12 mouse cellular contexts compared by ENCODE assay signal in genomic region chr2:70663764-70664163, GRCm38 (mm10). TPM values are rescaled to one million over a fixed set of nuclear protein-coding genes. Genes with fewer than 3 reads are reported as not detected.
DNase-seq lines count a peak whose midpoint lies in the region; ATAC-seq and TF ChIP-seq lines count a peak whose summit lies in the region.
"Had no signal": no experiment of that assay in that cellular context is flagged by ENCODE, and none has a peak within 500 bp of the region (broad histone marks: within the 10 kb centered on the region; RNA-seq: fewer than 3 reads in every experiment).

No protein-coding gene starts in this region.

- no peak overlapping the region for H3K9ac ChIP-seq in limb, embryonic 13.5 days
- no peak overlapping the region for H3K9ac ChIP-seq in liver, embryonic 14.5 days (replicated peaks)

- ATAC-seq in CD4-positive, CD25-positive, alpha-beta regulatory T cell, adult 4 months: no peak
- ATAC-seq in limb, embryonic 13.5 days (ENCODE audit: low FRiP score, low read depth): no peak
- ATAC-seq in liver, embryonic 14.5 days (ENCODE audit: insufficient read depth): no peak

- peak; percentile 48 for DNase-seq in CD4-positive, CD25-positive, alpha-beta regulatory T cell, adult 2 months (ENCODE audit: low read depth, low spot score)
- DNase-seq in limb, embryonic 10.5 days (ENCODE audit: low spot score): no peak
- DNase-seq in ES-CJ7 (ENCODE audit: low read depth, low spot score): peak; percentile 44
- DNase-seq in liver, embryonic 14.5 days (ENCODE audit: low read depth in 3 of 3, low spot score in 3 of 3): peak in 1 of 3 experiments; percentile 9
- DNase-seq in left cerebral cortex, postnatal 10 days (ENCODE audit: extremely low spot score in 1 of 2, low spot score in 2 of 2): no peak
- DNase-seq in kidney, postnatal 25 days: no peak
- DNase-seq: adrenal gland, postnatal 10 days; cerebellum, postnatal 25 days; heart, postnatal 14 days; lung, postnatal 4 days had no signal

- 74% methylated on average over 5 of the region's 5 CpGs for WGBS in limb, embryonic 13.5 days
- WGBS in limb, embryonic 10.5 days: 91% methylated on average over 5 of the region's 5 CpGs
- 66% methylated on average over 5 of the region's 5 CpGs for WGBS in liver, embryonic 14.5 days (ENCODE audit: insufficient replicate concordance)

- H3K9me3 ChIP-seq in limb, embryonic 13.5 days: no peaks in the 10 kb centered on the region
- H3K9me3 ChIP-seq in limb, embryonic 10.5 days (replicated peaks): no peaks in the 10 kb centered on the region
- no peaks in the 10 kb centered on the region for H3K9me3 ChIP-seq in liver, embryonic 14.5 days (ENCODE audit: control insufficient read depth, low read length)

- intact Hi-C loops in left cerebral cortex, postnatal 10 days (cut with DNase I): loop anchor here (5.0 kb wide), 1 partner anchor 96 kb away; no protein-coding TSS in a partner anchor

- H3K4me3 ChIP-seq in limb, embryonic 13.5 days: 0 out of 2 replicates have a peak overlapping the region, but pooled peaks have one; percentile 90
- no peak overlapping the region for H3K4me3 ChIP-seq in limb, embryonic 10.5 days
- H3K4me3 ChIP-seq in liver, embryonic 14.5 days (ENCODE audit: insufficient read depth in 1 of 2, low read depth in 2 of 2, low read length in 2 of 2): no peak overlapping the region

- TF ChIP-seq EP300 in liver, embryonic 14.5 days (IDR thresholded peaks at IDR 0.05; ENCODE audit: low read depth): no peak

- TF ChIP-seq CTCF in liver, embryonic 14.5 days (IDR thresholded peaks at IDR 0.05; ENCODE audit: low read depth): peak; percentile 22; the same call in 1 of the 2 replicates

- H3K27me3 ChIP-seq in limb, embryonic 13.5 days: no peaks in the 10 kb centered on the region
- H3K27me3 ChIP-seq in limb, embryonic 10.5 days (ENCODE audit: low read depth, poor library complexity, severe bottlenecking): no peaks in the 10 kb centered on the region
- no peaks in the 10 kb centered on the region for H3K27me3 ChIP-seq in liver, embryonic 14.5 days (ENCODE audit: control insufficient read depth, insufficient read depth, low read length)

- H3K27ac ChIP-seq in limb, embryonic 13.5 days: no peak overlapping the region
- H3K27ac ChIP-seq in limb, embryonic 10.5 days: no peak overlapping the region
- no peak overlapping the region for H3K27ac ChIP-seq in liver, embryonic 14.5 days

- peaks cover 22% of the 10 kb centered on the region for H3K4me1 ChIP-seq in limb, embryonic 13.5 days
- peaks cover 14% of the 10 kb centered on the region for H3K4me1 ChIP-seq in limb, embryonic 10.5 days
- peaks cover 8 to 13% of the 10 kb centered on the region in 2 experiments for H3K4me1 ChIP-seq in liver, embryonic 14.5 days (replicated peaks; ENCODE audit: control insufficient read depth in 2 of 2, insufficient read depth in 2 of 2, low read length in 1 of 2)

- 0 out of 2 replicates have a peak, but pooled peaks cover 2% of the 10 kb centered on the region for H3K36me3 ChIP-seq in limb, embryonic 13.5 days
- peaks cover 24% of the 10 kb centered on the region for H3K36me3 ChIP-seq in limb, embryonic 10.5 days
- no peaks in the 10 kb centered on the region for H3K36me3 ChIP-seq in liver, embryonic 14.5 days (replicated peaks; ENCODE audit: control insufficient read depth, insufficient read depth, low read depth)

- H3K4me2 ChIP-seq in limb, embryonic 13.5 days (replicated peaks): peak overlapping the region; percentile 89
- H3K4me2 ChIP-seq in liver, embryonic 14.5 days (ENCODE audit: low read depth): no peak overlapping the region; the same call in 1 of the 2 replicates

RNA-seq across cellular contexts. Expression of gene Gm26558, which starts 1.9 kb away (rescaled TPM):
- not detected for polyA plus RNA-seq in CD4-positive, CD25-positive, alpha-beta regulatory T cell, adult 4 months (2017; shearing (Covaris generic))
- 5.6 and 6.3 TPM in 2 replicates for polyA plus RNA-seq in limb, embryonic 13.5 days (2015; fragmentation: Nextera tagmentation; extraction: Ambion mirVana)
- 3.4 and 4.6 TPM in 2 replicates for polyA plus RNA-seq in limb, embryonic 10.5 days (2016; fragmentation: Nextera tagmentation; extraction: Ambion mirVana)
- 0.09 and 0.13 TPM in 2 replicates for polyA plus RNA-seq in liver, embryonic 14.5 days (2012; rRNA removed)
- polyA plus RNA-seq in liver, embryonic 14.5 days (2014; fragmentation: Nextera tagmentation; extraction: Ambion mirVana): 1.2 TPM in 2 replicates
- not detected for total RNA-seq in left cerebral cortex, postnatal 10 days (2021)
- total RNA-seq: heart, postnatal 14 days had no signal

RNA-seq across cellular contexts. Expression of gene Gorasp2, which starts 2.4 kb away (rescaled TPM):
- 10 to 100 TPM; 40.2 to 43.9 TPM for polyA plus RNA-seq in CD4-positive, CD25-positive, alpha-beta regulatory T cell, adult 4 months (2017; shearing (Covaris generic))
- 164 and 170 TPM in 2 replicates for polyA plus RNA-seq in limb, embryonic 13.5 days (2015; fragmentation: Nextera tagmentation; extraction: Ambion mirVana)
- polyA plus RNA-seq in limb, embryonic 10.5 days (2016; fragmentation: Nextera tagmentation; extraction: Ambion mirVana): 173 TPM in 2 replicates
- 22.9 and 24.5 TPM in 2 replicates for polyA plus RNA-seq in liver, embryonic 14.5 days (2012; rRNA removed)
- polyA plus RNA-seq in liver, embryonic 14.5 days (2014; fragmentation: Nextera tagmentation; extraction: Ambion mirVana): 50.5 and 51.8 TPM in 2 replicates
- total RNA-seq in left cerebral cortex, postnatal 10 days (2021): 100 to 1,000 TPM; 102 to 105 TPM

Comparison
In these comparisons a context has a peak if more than half of its experiments do, and no peak if none do; other contexts are left out.
1. DNase-seq: peak in CD4-positive, CD25-positive, alpha-beta regulatory T cell, adult 2 months (single experiment) and ES-CJ7 (single experiment); none in limb, embryonic 10.5 days (single experiment), left cerebral cortex, postnatal 10 days (0 of 2) and kidney, postnatal 25 days (0 of 2).